Mouse (Mus musculus): Measurements from ENCODE around the gene Olfr49. TPM values are rescaled to one million over a fixed set of nuclear protein-coding genes. Genes with fewer than 3 reads are reported as not detected.

Gene Olfr49
- not detected for polyA plus RNA-seq (2014; fragmentation: Illumina TruSeq; extraction: RNeasy Lipid Tissue Mini Kit (QIAGEN cat#74804); ENCODE audit: low read depth, low replicate concordance)

DNA sequence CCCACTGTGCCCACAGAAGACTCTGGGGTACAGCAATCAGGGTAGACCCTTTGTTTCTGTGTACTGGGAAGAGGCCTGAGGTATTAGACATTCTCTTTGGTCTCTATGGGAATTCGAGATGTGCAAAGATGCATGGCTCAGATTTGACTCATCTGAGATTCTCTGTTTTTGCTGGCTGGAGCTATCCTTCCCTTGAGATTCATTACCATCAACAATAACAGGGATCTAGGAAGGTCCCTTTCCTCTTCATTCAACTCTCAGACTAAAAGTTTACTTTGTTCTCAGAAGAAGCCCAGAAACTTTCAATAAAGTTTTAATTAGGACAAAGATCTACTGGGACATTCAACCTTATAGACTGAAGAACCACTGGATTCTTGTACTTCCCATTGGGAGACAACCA is at the start of gene Olfr49:
Gene Olfr49 (minus strand): TSS at position 101 of the 400 bp plus-strand sequence.

DNA sequence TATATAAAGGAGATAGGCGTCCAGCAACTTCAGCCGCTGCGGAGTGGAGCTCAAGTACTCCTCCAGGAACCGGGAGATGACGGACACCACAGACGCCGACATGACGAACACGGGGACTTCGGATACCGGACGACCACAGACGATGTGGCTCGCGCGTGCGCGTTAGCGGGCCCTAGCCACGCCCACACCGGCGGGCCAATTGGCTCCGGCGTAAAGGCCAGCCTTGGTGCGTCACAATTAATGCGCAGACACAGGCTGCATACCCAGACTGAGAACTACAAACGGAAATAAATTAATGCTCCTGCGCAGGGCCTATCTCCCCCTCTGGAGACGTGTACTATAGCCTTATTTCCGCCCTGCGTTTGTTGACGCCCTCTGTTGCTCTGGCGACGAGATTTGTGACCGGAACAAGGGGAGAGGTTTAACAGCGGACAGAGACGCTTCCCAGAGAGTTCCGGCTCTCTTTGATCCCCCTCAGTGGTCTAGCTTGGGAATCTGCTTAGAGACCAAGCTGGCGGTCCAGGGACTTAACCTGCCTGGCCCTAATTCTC is 30.9 kb downstream of the Olfr49 start, which contains the start of the genes Dad1 and Abhd4:
Gene Dad1 (minus strand): TSS at position 364 of the 551 bp plus-strand sequence.
Gene Abhd4 (plus strand): TSS at position 448 of the 551 bp plus-strand sequence.

Other genes starting within 250 kb of the Olfr49 start
- gene Dad1, start 30.8 kb downstream of the Olfr49 start, polyA plus RNA-seq (2014; fragmentation: Illumina TruSeq; extraction: RNeasy Lipid Tissue Mini Kit (QIAGEN cat#74804); ENCODE audit: low read depth, low replicate concordance) = 19.8 TPM
- 151 TPM for gene Abhd4, start 30.8 kb downstream of the Olfr49 start, polyA plus RNA-seq (2014; fragmentation: Illumina TruSeq; extraction: RNeasy Lipid Tissue Mini Kit (QIAGEN cat#74804); ENCODE audit: low read depth, low replicate concordance)
- 15.0 TPM for gene Oxa1l, start 75.9 kb upstream of the Olfr49 start, polyA plus RNA-seq (2014; fragmentation: Illumina TruSeq; extraction: RNeasy Lipid Tissue Mini Kit (QIAGEN cat#74804); ENCODE audit: low read depth, low replicate concordance)
- 0.41 TPM for gene Slc7a7, start 132.8 kb upstream of the Olfr49 start, polyA plus RNA-seq (2014; fragmentation: Illumina TruSeq; extraction: RNeasy Lipid Tissue Mini Kit (QIAGEN cat#74804); ENCODE audit: low read depth, low replicate concordance)
- 49.0 TPM for gene Mrpl52, start 142.0 kb upstream of the Olfr49 start, polyA plus RNA-seq (2014; fragmentation: Illumina TruSeq; extraction: RNeasy Lipid Tissue Mini Kit (QIAGEN cat#74804); ENCODE audit: low read depth, low replicate concordance)
- 31.8 TPM for gene Mmp14, start 146.7 kb upstream of the Olfr49 start, polyA plus RNA-seq (2014; fragmentation: Illumina TruSeq; extraction: RNeasy Lipid Tissue Mini Kit (QIAGEN cat#74804); ENCODE audit: low read depth, low replicate concordance)
- gene Lrp10, start 179.2 kb upstream of the Olfr49 start, polyA plus RNA-seq (2014; fragmentation: Illumina TruSeq; extraction: RNeasy Lipid Tissue Mini Kit (QIAGEN cat#74804); ENCODE audit: low read depth, low replicate concordance) = 8.6 TPM
- not detected for gene Rem2, start 191.2 kb upstream of the Olfr49 start, polyA plus RNA-seq (2014; fragmentation: Illumina TruSeq; extraction: RNeasy Lipid Tissue Mini Kit (QIAGEN cat#74804); ENCODE audit: low read depth, low replicate concordance)
- gene Prmt5, start 232.6 kb upstream of the Olfr49 start, polyA plus RNA-seq (2014; fragmentation: Illumina TruSeq; extraction: RNeasy Lipid Tissue Mini Kit (QIAGEN cat#74804); ENCODE audit: low read depth, low replicate concordance) = 58.8 TPM

All from adrenal gland, adult 10 weeks (tissue).